Mouse (Mus musculus) CH12.LX (cell line): ENCODE data around the gene Ugt1a10.

Experiments used
- CTCF ChIP-seq, 2 experiments: IDR thresholded peaks in 1 of 2; conservative IDR thresholded peaks in 1 of 2; 2 replicates each; pipeline ENCODE4 v1.5.1; 2011 to 2012; ENCODE audit warnings: low read depth in 2 of 2, low read length in 2 of 2, improper control_type of control experiment in 1 of 2, inconsistent platforms in 1 of 2, mild to moderate bottlenecking in 1 of 2, moderate library complexity in 1 of 2
- E2F4 ChIP-seq: IDR thresholded peaks from 2 replicates; pipeline ENCODE4 v1.6.1; 2011; ENCODE audit warnings: low read depth, low read length, improper control_type of control experiment; ENCODE audit not compliant: insufficient replicate concordance
- HCFC1 ChIP-seq: IDR thresholded peaks from 2 replicates; pipeline ENCODE4 v1.6.1; 2012; ENCODE audit warnings: low read depth, mild to moderate bottlenecking, inconsistent platforms, low read length, improper control_type of control experiment
- NELFE ChIP-seq: IDR thresholded peaks from 2 replicates; pipeline ENCODE4 v1.6.1; 2011; ENCODE audit warnings: low read depth, low read length, improper control_type of control experiment
- PAX5 ChIP-seq: IDR thresholded peaks from 2 replicates; pipeline ENCODE4 v1.6.1; 2012; ENCODE audit warnings: low read length, inconsistent platforms, mixed read lengths
- POLR2A ChIP-seq: IDR thresholded peaks from 2 replicates; pipeline ENCODE4 v1.6.1; 2011; ENCODE audit warnings: low read depth, mild to moderate bottlenecking, improper control_type of control experiment, low read length
- USF2 ChIP-seq: conservative IDR thresholded peaks from 2 replicates; pipeline ENCODE4 v1.6.1; 2011; ENCODE audit warnings: low read depth, low read length, improper control_type of control experiment
- ZC3H11A ChIP-seq: IDR thresholded peaks from 2 replicates; pipeline ENCODE4 v1.6.1; 2012; ENCODE audit warnings: low read depth, mild to moderate bottlenecking, inconsistent platforms, low read length, improper control_type of control experiment
- ZMIZ1 ChIP-seq: IDR thresholded peaks from 2 replicates; pipeline ENCODE4 v1.6.1; 2012; ENCODE audit warnings: low read depth, mild to moderate bottlenecking, inconsistent platforms, low read length, improper control_type of control experiment

DNA sequence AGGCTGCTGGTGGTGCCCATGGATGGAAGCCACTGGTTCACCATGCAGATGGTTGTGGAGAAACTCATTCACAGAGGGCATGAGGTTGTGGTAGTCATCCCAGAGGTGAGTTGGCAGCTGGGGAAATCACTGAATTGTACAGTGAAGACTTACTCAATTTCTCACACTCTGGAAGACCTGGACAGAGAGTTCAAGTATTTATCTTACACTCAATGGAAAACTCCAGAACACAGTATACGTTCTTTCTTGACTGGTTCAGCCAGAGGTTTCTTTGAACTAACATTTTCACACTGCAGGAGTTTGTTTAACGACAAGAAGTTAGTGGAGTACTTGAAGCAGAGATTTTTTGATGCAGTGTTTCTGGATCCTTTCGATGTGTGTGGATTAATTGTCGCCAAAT is 15.7 kb downstream of the Ugt1a10 start:
- TF ChIP-seq CTCF (conservative IDR thresholded peaks at IDR 0.05 in 1 of 2, IDR thresholded peaks at IDR 0.05 in 1 of 2; ENCODE audit: low read depth in 2 of 2, low read length in 2 of 2) (no peak), ZC3H11A (no peak), POLR2A (no peak), HCFC1 (no peak), ZMIZ1 (no peak), E2F4 (no peak), PAX5 (no peak), USF2 (no peak), NELFE (no peak)
